Mouse (Mus musculus) midbrain, embryonic 13.5 days (tissue): Measurements from ENCODE around the gene Elob. TPM values are rescaled to one million over a fixed set of nuclear protein-coding genes. Genes with fewer than 3 reads are reported as not detected.

ENCODE experiments used
- ATAC-seq: fragments of 200-750 bp; cut with Nextera tagmentation; 2 replicates; pipeline ENCODE4 v1.8.0; 2017; ENCODE audit warnings: mild to moderate bottlenecking, moderate TSS enrichment, moderate library complexity
- H3K27ac ChIP-seq: fragments of 300-500 bp; sonication (generic); 2 replicates; pipeline ENCODE4 v1.5.1; 2015; ENCODE audit warnings: inconsistent platforms, mild to moderate bottlenecking, moderate library complexity
- H3K27me3 ChIP-seq: fragments of 300-500 bp; sonication (generic); 2 replicates; pipeline ENCODE4 v1.6.1; 2015; ENCODE audit warnings: mild to moderate bottlenecking, inconsistent platforms
- H3K36me3 ChIP-seq: fragments of 300-500 bp; sonication (generic); 2 replicates; pipeline ENCODE4 v1.6.1; 2015; ENCODE audit warnings: mild to moderate bottlenecking, inconsistent platforms
- H3K4me1 ChIP-seq: fragments of 300-500 bp; sonication (generic); replicated peaks from 2 replicates; pipeline ENCODE4 v1.6.1; 2015; ENCODE audit warnings: inconsistent platforms
- H3K4me2 ChIP-seq: fragments of 300-500 bp; sonication (generic); replicated peaks from 2 replicates; pipeline ENCODE4 v1.6.1; 2015; ENCODE audit warnings: moderate library complexity, mild to moderate bottlenecking, inconsistent platforms
- H3K4me3 ChIP-seq: fragments of 300-500 bp; sonication (generic); replicated peaks from 2 replicates; pipeline ENCODE4 v1.5.1; 2015; ENCODE audit warnings: mild to moderate bottlenecking, inconsistent platforms
- H3K9ac ChIP-seq: fragments of 300-500 bp; sonication (generic); replicated peaks from 2 replicates; pipeline ENCODE4 v1.6.1; 2015; ENCODE audit warnings: mild to moderate bottlenecking, inconsistent platforms
- H3K9me3 ChIP-seq: fragments of 300-500 bp; sonication (generic); 2 replicates; pipeline ENCODE4 v1.6.1; 2016; ENCODE audit warnings: mild to moderate bottlenecking, inconsistent platforms
- whole genome bisulfite sequencing: fragments of 180-500 bp; shearing (Covaris S2); methylation state at CpG from one replicate; pipeline ENCODE4 v1.1.7; 2015; 5-methylcytosine and 5-hydroxymethylcytosine counted together
- polyA plus RNA-seq: library from polyadenylated mRNA; unstranded; fragments of >200 nt; fragmentation: Nextera tagmentation; extraction: Ambion mirVana; gene quantifications from 2 replicates; pipeline ENCODE4 v1.2.1, GENCODE M21; 2015

Elob gene
- polyA plus RNA-seq, 1 experiment from 2014 or later: 1,286 TPM

GRCm38 (mm10) chr17:23850853-23851749 lies 22.2 kb upstream of the Elob start:
- WGBS: 62% methylated on average over 18 of the region's 19 CpGs
- Histone ChIP-seq H3K27me3 (0 out of 2 replicates have a peak, but pooled peaks cover 3% of the 10 kb centered on the region), H3K9ac (no peak overlapping the region), H3K4me3 (no peak overlapping the region), H3K27ac (no peak overlapping the region), H3K4me1 (no peaks in the 10 kb centered on the region), H3K36me3 (no peaks in the 10 kb centered on the region), H3K9me3 (no peaks in the 10 kb centered on the region), H3K4me2 (no peak overlapping the region)
- ATAC-seq: 0 out of 2 replicates have a peak, but pooled peaks have one; percentile 17

- H3K9ac ChIP-seq: no peak overlapping the region
- H3K27me3 ChIP-seq: 0 out of 2 replicates have a peak, but pooled peaks cover 3% of the 10 kb centered on the region
- no peak overlapping the region for H3K4me3 ChIP-seq
- ATAC-seq: no peak
- no peak overlapping the region for H3K27ac ChIP-seq
- no peak overlapping the region for H3K4me2 ChIP-seq
- WGBS: 60% methylated on average over 2 of the region's 2 CpGs
- no peaks in the 10 kb centered on the region for H3K4me1 ChIP-seq
- H3K36me3 ChIP-seq: no peaks in the 10 kb centered on the region
- no peaks in the 10 kb centered on the region for H3K9me3 ChIP-seq
Observed at GRCm38 (mm10) chr17:23850028-23850427, 21.1 kb upstream of the Elob start.

GRCm38 (mm10) chr17:23843812-23844273 lies 14.9 kb upstream of the Elob start, which contains the start of the genes Prss32 and Prss41:
TSS of gene Prss32 (plus strand) at chr17:23843855.
TSS of gene Prss41 (minus strand) at chr17:23844172.
- ATAC-seq: no peak
- no peaks in the 10 kb centered on the region for H3K4me1 ChIP-seq
- H3K27me3 ChIP-seq: 0 out of 2 replicates have a peak, but pooled peaks cover 3% of the 10 kb centered on the region
- H3K27ac ChIP-seq: no peak within 1 kb of the TSS
- H3K9me3 ChIP-seq: no peaks in the 10 kb centered on the region
- peak within 1 kb of the TSS; percentile 32 for H3K4me2 ChIP-seq
- peak within 1 kb of the TSS; percentile 14; the same call in 1 of the 2 replicates for H3K4me3 ChIP-seq
- no peak within 1 kb of the TSS for H3K9ac ChIP-seq
- no peaks in the 10 kb centered on the region for H3K36me3 ChIP-seq
- WGBS: 11% methylated on average over 19 of the region's 19 CpGs

- Histone ChIP-seq H3K27me3 (0 out of 2 replicates have a peak, but pooled peaks cover 2% of the 10 kb centered on the region), H3K27ac (no peak overlapping the region), H3K4me3 (no peak overlapping the region), H3K36me3 (no peaks in the 10 kb centered on the region), H3K9ac (no peak overlapping the region), H3K4me1 (no peaks in the 10 kb centered on the region), H3K9me3 (no peaks in the 10 kb centered on the region), H3K4me2 (peak overlapping the region; percentile 32; the same call in 1 of the 2 replicates)
- ATAC-seq: peak; percentile 20; the same call in 1 of the 2 replicates
- 40% methylated on average over 23 of the region's 23 CpGs for WGBS
Observed at GRCm38 (mm10) chr17:23843141-23843811, 14.3 kb upstream of the Elob start.

- ATAC-seq: 0 out of 2 replicates have a peak, but pooled peaks have one; percentile 2
- H3K4me2 ChIP-seq: no peak overlapping the region
- WGBS: 33% methylated on average over 4 of the region's 4 CpGs
Observed at GRCm38 (mm10) chr17:23841145-23841544, 12.2 kb upstream of the Elob start.

GRCm38 (mm10) chr17:23836006-23836575 lies 7.2 kb upstream of the Elob start, which contains the start of gene Prss33:
TSS of gene Prss33 (minus strand) at chr17:23836056.
- Histone ChIP-seq H3K36me3 (no peaks in the 10 kb centered on the region), H3K4me1 (peaks cover 5% of the 10 kb centered on the region; the same call in 1 of the 2 replicates), H3K9ac (no peak within 1 kb of the TSS; the same call in 1 of the 2 replicates), H3K4me3 (no peak within 1 kb of the TSS), H3K27ac (no peak within 1 kb of the TSS), H3K27me3 (peaks cover 27% of the 10 kb centered on the region; the same call in 1 of the 2 replicates), H3K9me3 (no peaks in the 10 kb centered on the region), H3K4me2 (no peak within 1 kb of the TSS)
- peak; percentile 44 for ATAC-seq
- 44% methylated on average over 8 of the region's 8 CpGs for WGBS

More at GRCm38 (mm10) chr17:23841145-23841544, 12.2 kb upstream of the Elob start:
- Histone ChIP-seq H3K4me1 (peaks cover 2% of the 10 kb centered on the region; the same call in 1 of the 2 replicates), H3K27ac (no peak overlapping the region), H3K9ac (no peak overlapping the region), H3K27me3 (no peaks in the 10 kb centered on the region), H3K36me3 (no peaks in the 10 kb centered on the region), H3K4me3 (no peak overlapping the region), H3K9me3 (no peaks in the 10 kb centered on the region)

- Histone ChIP-seq H3K9me3 (no peaks in the 10 kb centered on the region), H3K9ac (no peak overlapping the region), H3K4me2 (no peak overlapping the region), H3K4me3 (no peak overlapping the region), H3K4me1 (peaks cover 29% of the 10 kb centered on the region), H3K27ac (no peak overlapping the region), H3K36me3 (peaks cover 10% of the 10 kb centered on the region), H3K27me3 (peaks cover 27% of the 10 kb centered on the region; the same call in 1 of the 2 replicates)
- no peak for ATAC-seq
- WGBS: 97% methylated on average over 1 of the region's 1 CpGs
Observed at GRCm38 (mm10) chr17:23831201-23831600, 2.3 kb upstream of the Elob start.

- Histone ChIP-seq H3K4me1 (peaks cover 25% of the 10 kb centered on the region), H3K9ac (peak overlapping the region; percentile 92), H3K4me2 (peak overlapping the region; percentile 75), H3K27ac (peak overlapping the region; percentile 96), H3K36me3 (peaks cover 38% of the 10 kb centered on the region), H3K27me3 (peaks cover 13% of the 10 kb centered on the region; the same call in 1 of the 2 replicates), H3K4me3 (peak overlapping the region; percentile 75), H3K9me3 (no peaks in the 10 kb centered on the region)
- under 1% methylated on average over 47 of the region's 47 CpGs for WGBS
- ATAC-seq: peak; percentile 88
Observed at GRCm38 (mm10) chr17:23828271-23829001, 500 bp downstream of the Elob start.

GRCm38 (mm10) chr17:23825591-23825990 lies 3.3 kb downstream of the Elob start:
- H3K9ac ChIP-seq: no peak overlapping the region
- no peaks in the 10 kb centered on the region for H3K9me3 ChIP-seq
- H3K27ac ChIP-seq: no peak overlapping the region
- H3K4me2 ChIP-seq: no peak overlapping the region
- peaks cover 66% of the 10 kb centered on the region for H3K36me3 ChIP-seq
- no peak for ATAC-seq
- WGBS: 86% methylated on average over 4 of the region's 4 CpGs
- no peak overlapping the region for H3K4me3 ChIP-seq
- H3K4me1 ChIP-seq: peaks cover 25% of the 10 kb centered on the region
- no peaks in the 10 kb centered on the region for H3K27me3 ChIP-seq

GRCm38 (mm10) chr17:23823614-23824013 lies 5.3 kb downstream of the Elob start:
- Histone ChIP-seq H3K4me3 (no peak overlapping the region), H3K27me3 (no peaks in the 10 kb centered on the region), H3K9ac (no peak overlapping the region), H3K27ac (no peak overlapping the region), H3K9me3 (peaks cover 5% of the 10 kb centered on the region; the same call in 1 of the 2 replicates), H3K4me2 (no peak overlapping the region), H3K36me3 (peaks cover 86% of the 10 kb centered on the region), H3K4me1 (peaks cover 20% of the 10 kb centered on the region)
- 91% methylated on average over 12 of the region's 12 CpGs for WGBS
- ATAC-seq: 0 out of 2 replicates have a peak, but pooled peaks have one; percentile 46

GRCm38 (mm10) chr17:23823018-23823417 lies 5.9 kb downstream of the Elob start:
- Histone ChIP-seq H3K36me3 (peaks cover 92% of the 10 kb centered on the region), H3K4me2 (no peak overlapping the region), H3K4me3 (no peak overlapping the region), H3K9ac (no peak overlapping the region), H3K27me3 (no peaks in the 10 kb centered on the region), H3K4me1 (peaks cover 17% of the 10 kb centered on the region), H3K9me3 (peaks cover 8% of the 10 kb centered on the region; the same call in 1 of the 2 replicates), H3K27ac (no peak overlapping the region)
- peak; percentile 44; the same call in 1 of the 2 replicates for ATAC-seq
- WGBS: 85% methylated on average over 16 of the region's 16 CpGs
